ENCODE assay signal across 32 mouse cellular contexts in genomic region chr14:32152243-32152965, GRCm38 (mm10). TPM values are rescaled to one million over a fixed set of nuclear protein-coding genes. Genes with fewer than 3 reads are reported as not detected.
"Had no signal": no experiment of that assay in that cellular context is flagged by ENCODE, and none has a peak within 500 bp of the region (broad histone marks: within the 10 kb centered on the region; RNA-seq: fewer than 3 reads in every experiment).

No protein-coding gene starts in this region.

- H3K36me3 ChIP-seq: kidney, embryonic 15.5 days; limb, embryonic 10.5 days; limb, embryonic 13.5 days; liver, embryonic 12.5 days; liver, embryonic 15.5 days; midbrain, embryonic 10.5 days; midbrain, embryonic 13.5 days; neural tube, embryonic 13.5 days had no signal

- H3K4me2 ChIP-seq: kidney, embryonic 15.5 days; limb, embryonic 13.5 days; liver, embryonic 12.5 days; liver, embryonic 15.5 days; midbrain, embryonic 13.5 days; neural tube, embryonic 13.5 days had no signal

- H3K4me1 ChIP-seq: kidney, embryonic 15.5 days; limb, embryonic 10.5 days; limb, embryonic 13.5 days; midbrain, embryonic 10.5 days; midbrain, embryonic 13.5 days; neural tube, embryonic 13.5 days had no signal

- H3K27me3 ChIP-seq: kidney, embryonic 15.5 days; limb, embryonic 13.5 days; liver, embryonic 12.5 days; liver, embryonic 15.5 days; megakaryocyte, embryonic 14.5 days; midbrain, embryonic 13.5 days; neural tube, embryonic 13.5 days had no signal

- H3K9ac ChIP-seq: kidney, embryonic 15.5 days; limb, embryonic 13.5 days; liver, embryonic 12.5 days; liver, embryonic 15.5 days; midbrain, embryonic 13.5 days; neural tube, embryonic 13.5 days had no signal

- ATAC-seq: intestine, postnatal 0 days; liver, embryonic 12.5 days; midbrain, embryonic 13.5 days; midbrain, embryonic 16.5 days had no signal

- DNase-seq: kidney, adult 8-10 months; kidney, postnatal 14 days; kidney, postnatal 4 days; lung, adult 2 months; lung, postnatal 14 days; lung, postnatal 4 days; thymus, adult 18-20 months; thymus, postnatal 36 days had no signal

- H3K9me3 ChIP-seq: limb, embryonic 10.5 days had no signal

- H3K4me3 ChIP-seq: kidney, embryonic 15.5 days; limb, embryonic 10.5 days; limb, embryonic 13.5 days; liver, embryonic 12.5 days; liver, embryonic 15.5 days; megakaryocyte, embryonic 14.5 days; midbrain, embryonic 10.5 days; midbrain, embryonic 13.5 days; myocyte; neural tube, embryonic 13.5 days had no signal

- H3K27ac ChIP-seq: kidney, embryonic 15.5 days; limb, embryonic 10.5 days; limb, embryonic 13.5 days; liver, embryonic 12.5 days; liver, embryonic 15.5 days; midbrain, embryonic 10.5 days; midbrain, embryonic 13.5 days; neural tube, embryonic 13.5 days had no signal

RNA-seq across cellular contexts. Expression of gene Msmb, which starts 10.6 kb away (rescaled TPM):
- total RNA-seq: layer of hippocampus, adult 18-20 months; layer of hippocampus, postnatal 14 days; left cerebral cortex, adult 8-10 months; left cerebral cortex, postnatal 14 days; monocyte, adult 5-6 weeks; neutrophil, adult 5-6 weeks had no signal
- polyA plus RNA-seq: intestine, postnatal 0 days; kidney, embryonic 15.5 days; limb, embryonic 10.5 days; limb, embryonic 13.5 days; lung, adult 2 months; lung, embryonic 16.5 days; midbrain, embryonic 10.5 days; midbrain, embryonic 13.5 days; midbrain, embryonic 16.5 days; myocyte; neural tube, embryonic 13.5 days; small intestine, adult 2 months; spleen, adult 2 months; stomach, embryonic 16.5 days; testis, adult 2 months; urinary bladder, adult 2 months had no signal
